In the genomic region with DNA sequence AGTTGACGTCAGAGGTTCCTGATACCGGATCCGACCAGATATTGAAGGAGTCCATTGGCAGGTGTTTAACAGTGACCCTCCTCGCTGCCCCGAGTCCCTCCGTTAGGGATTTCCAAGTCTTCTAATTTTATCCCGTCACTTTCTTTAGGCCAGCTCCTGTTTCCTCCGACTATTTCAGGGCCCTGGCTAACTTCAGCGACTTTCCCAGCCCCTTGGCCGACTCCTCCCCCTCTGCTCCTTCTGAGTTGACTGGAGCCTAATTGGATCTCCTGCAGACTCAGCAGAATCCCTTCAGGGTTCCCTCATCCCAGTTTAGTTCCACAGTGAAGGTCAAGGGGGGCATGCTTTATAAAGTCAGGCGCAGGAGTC, we compare ENCODE assay signal across 8 mouse cellular contexts. TPM values are rescaled to one million over a fixed set of nuclear protein-coding genes. Genes with fewer than 3 reads are reported as not detected.
DNase-seq lines count a peak whose midpoint lies in the region; ATAC-seq lines count a peak whose summit lies in the region.

No protein-coding gene starts in this region.

- peak overlapping the region; percentile 75 for H3K9ac ChIP-seq in heart, embryonic 11.5 days (ENCODE audit: low read depth, low read length)
- H3K9ac ChIP-seq in midbrain, embryonic 16.5 days (ENCODE audit: low read depth, low read length), result peak overlapping the region; percentile 79

- H3K27ac ChIP-seq in heart, embryonic 11.5 days (ENCODE audit: low read depth, low read length), result no peak overlapping the region
- 0 out of 2 replicates have a peak overlapping the region, but pooled peaks have one; percentile 15 for H3K27ac ChIP-seq in midbrain, embryonic 16.5 days (ENCODE audit: low read length)

- peak; percentile 19; the same call in 1 of the 2 replicates for ATAC-seq in heart, embryonic 11.5 days (replicated peaks; ENCODE audit: insufficient number of reproducible peaks, low FRiP score, low TSS enrichment)
- peak; percentile 27; the same call in 1 of the 2 replicates for ATAC-seq in midbrain, embryonic 16.5 days
- no peak for ATAC-seq in monocyte, adult 5-6 weeks (replicated peaks; ENCODE audit: insufficient number of reproducible peaks, low FRiP score, low TSS enrichment, poor library complexity, severe bottlenecking)

- peaks cover 5% of the 10 kb centered on the region for H3K27me3 ChIP-seq in heart, embryonic 11.5 days (ENCODE audit: control insufficient read depth, insufficient read depth, low read length)
- H3K27me3 ChIP-seq in midbrain, embryonic 16.5 days (ENCODE audit: control insufficient read depth, insufficient read depth, low read depth, low read length), result peaks cover 6% of the 10 kb centered on the region; the same call in 1 of the 2 replicates

- DNase-seq in ES-CJ7 (ENCODE audit: low read depth, low spot score) (peak; percentile 22), MN1 (ENCODE audit: low spot score) (no peak)
- DNase-seq in embryo, embryonic 10 days (ENCODE audit: low spot score), result peak; percentile 75
- DNase-seq in kidney, postnatal 10 days, result peak; percentile 68
- no peak for DNase-seq in testis, postnatal 10 days (ENCODE audit: low spot score)

- H3K9me3 ChIP-seq in heart, embryonic 11.5 days (replicated peaks; ENCODE audit: control insufficient read depth, low read length), result no peaks in the 10 kb centered on the region
- no peaks in the 10 kb centered on the region for H3K9me3 ChIP-seq in midbrain, embryonic 16.5 days (replicated peaks; ENCODE audit: control insufficient read depth, low read length, poor library complexity, severe bottlenecking)

- no peaks in the 10 kb centered on the region for H3K36me3 ChIP-seq in heart, embryonic 11.5 days (ENCODE audit: control insufficient read depth, insufficient read depth, low read length)
- H3K36me3 ChIP-seq in midbrain, embryonic 16.5 days (ENCODE audit: control insufficient read depth, insufficient read depth, low read length), result no peaks in the 10 kb centered on the region

- H3K4me1 ChIP-seq in heart, embryonic 11.5 days (ENCODE audit: control insufficient read depth, insufficient read depth, low read length), result no peaks in the 10 kb centered on the region
- H3K4me1 ChIP-seq in midbrain, embryonic 16.5 days (ENCODE audit: control insufficient read depth, insufficient read depth, low read length), result peaks cover 6% of the 10 kb centered on the region; the same call in 1 of the 2 replicates

- H3K4me3 ChIP-seq in heart, embryonic 11.5 days (ENCODE audit: low read depth, low read length), result peak overlapping the region; percentile 65
- peak overlapping the region; percentile 66 for H3K4me3 ChIP-seq in midbrain, embryonic 16.5 days (ENCODE audit: low read depth, low read length)

- WGBS in heart, embryonic 11.5 days (ENCODE audit: insufficient replicate concordance), result under 1% methylated on average over 11 of the region's 11 CpGs
- under 1% methylated on average over 11 of the region's 11 CpGs for WGBS in midbrain, embryonic 16.5 days

- H3K4me2 ChIP-seq in heart, embryonic 11.5 days, result peak overlapping the region; percentile 98
- H3K4me2 ChIP-seq in midbrain, embryonic 16.5 days (ENCODE audit: low read length), result peak overlapping the region; percentile 98

RNA-seq across cellular contexts. Expression of a gene that starts 1.5 kb away (rescaled TPM):
- polyA plus RNA-seq in heart, embryonic 11.5 days (2014; fragmentation: Nextera tagmentation; extraction: Ambion mirVana), result 5.5 and 6.7 TPM in 2 replicates
- polyA plus RNA-seq in midbrain, embryonic 16.5 days (2015; fragmentation: Nextera tagmentation; extraction: Ambion mirVana), result 6.6 and 6.9 TPM in 2 replicates
- total RNA-seq in monocyte, adult 5-6 weeks (2017), result not detected in 3 replicates

Comparison
In these comparisons a context has a peak if more than half of its experiments do, and no peak if none do; other contexts are left out.
1. DNase-seq: peak in ES-CJ7 (single experiment), embryo, embryonic 10 days (single experiment) and kidney, postnatal 10 days (single experiment); none in MN1 (single experiment) and testis, postnatal 10 days (single experiment).